Comparison of ENCODE assay signal across 8 mouse cellular contexts in genomic region chr5:37245651-37246050, GRCm38 (mm10). TPM values are rescaled to one million over a fixed set of nuclear protein-coding genes. Genes with fewer than 3 reads are reported as not detected.
DNase-seq lines count a peak whose midpoint lies in the region; ATAC-seq and TF ChIP-seq lines count a peak whose summit lies in the region.

No protein-coding gene starts in this region.

- H3K36me3 ChIP-seq in forebrain, embryonic 13.5 days (ENCODE audit: poor library complexity, severe bottlenecking) = no peaks in the 10 kb centered on the region
- 0 out of 2 replicates have a peak, but pooled peaks cover 2% of the 10 kb centered on the region for H3K36me3 ChIP-seq in hindbrain, embryonic 13.5 days
- no peaks in the 10 kb centered on the region for H3K36me3 ChIP-seq in limb, embryonic 11.5 days (ENCODE audit: control insufficient read depth, insufficient read depth, low read length)
- no peaks in the 10 kb centered on the region for H3K36me3 ChIP-seq in neural tube, embryonic 14.5 days (ENCODE audit: control insufficient read depth, insufficient read depth, low read length)

- peaks cover 80% of the 10 kb centered on the region for H3K4me1 ChIP-seq in forebrain, embryonic 13.5 days
- peaks cover 71% of the 10 kb centered on the region for H3K4me1 ChIP-seq in hindbrain, embryonic 13.5 days (replicated peaks)
- peaks cover 21% of the 10 kb centered on the region for H3K4me1 ChIP-seq in limb, embryonic 11.5 days (ENCODE audit: control insufficient read depth, insufficient read depth, low read length)
- H3K4me1 ChIP-seq in neural tube, embryonic 14.5 days (ENCODE audit: control insufficient read depth, insufficient read depth, low read length) = peaks cover 37% of the 10 kb centered on the region

- peaks cover 42% of the 10 kb centered on the region for H3K27me3 ChIP-seq in forebrain, embryonic 13.5 days
- peaks cover 17% of the 10 kb centered on the region for H3K27me3 ChIP-seq in hindbrain, embryonic 13.5 days
- H3K27me3 ChIP-seq in limb, embryonic 11.5 days (ENCODE audit: control insufficient read depth, insufficient read depth, low read length) = peaks cover 28% of the 10 kb centered on the region
- H3K27me3 ChIP-seq in neural tube, embryonic 14.5 days (ENCODE audit: control insufficient read depth, insufficient read depth, low read length) = peaks cover 6% of the 10 kb centered on the region; the same call in 1 of the 2 replicates

- H3K27ac ChIP-seq in forebrain, embryonic 13.5 days = peak overlapping the region; percentile 97
- peak overlapping the region; percentile 99 for H3K27ac ChIP-seq in hindbrain, embryonic 13.5 days
- no peak overlapping the region; the same call in 1 of the 2 replicates for H3K27ac ChIP-seq in limb, embryonic 11.5 days (replicated peaks; ENCODE audit: low read depth, low read length)
- peak overlapping the region; percentile 92 for H3K27ac ChIP-seq in neural tube, embryonic 14.5 days (ENCODE audit: low read depth, low read length)

- intact Hi-C loops in gastrocnemius, postnatal 14 days (cut with DNase I; ENCODE audit: low total_unique reads) = no loop called here

- peak overlapping the region; percentile 88 for H3K9ac ChIP-seq in forebrain, embryonic 13.5 days
- H3K9ac ChIP-seq in hindbrain, embryonic 13.5 days = peak overlapping the region; percentile 95
- peak overlapping the region; percentile 54 for H3K9ac ChIP-seq in limb, embryonic 11.5 days (ENCODE audit: low read length)
- peak overlapping the region; percentile 71 for H3K9ac ChIP-seq in neural tube, embryonic 14.5 days (replicated peaks; ENCODE audit: low read depth, low read length)

- peak overlapping the region; percentile 82 for H3K4me2 ChIP-seq in forebrain, embryonic 13.5 days
- peak overlapping the region; percentile 82 for H3K4me2 ChIP-seq in hindbrain, embryonic 13.5 days
- H3K4me2 ChIP-seq in limb, embryonic 11.5 days (ENCODE audit: low read depth, severe bottlenecking) = peak overlapping the region; percentile 95
- H3K4me2 ChIP-seq in neural tube, embryonic 14.5 days (ENCODE audit: low read depth, low read length) = peak overlapping the region; percentile 94

- peak overlapping the region; percentile 78 for H3K4me3 ChIP-seq in forebrain, embryonic 13.5 days
- peak overlapping the region; percentile 79 for H3K4me3 ChIP-seq in hindbrain, embryonic 13.5 days
- peak overlapping the region; percentile 65 for H3K4me3 ChIP-seq in limb, embryonic 11.5 days (ENCODE audit: low read depth, low read length)
- peak overlapping the region; percentile 81 for H3K4me3 ChIP-seq in neural tube, embryonic 14.5 days (ENCODE audit: low read depth, low read length)

- whole genome bisulfite sequencing in forebrain, embryonic 13.5 days = 0% methylated on average over 28 of the region's 42 CpGs
- WGBS in hindbrain, embryonic 13.5 days = under 1% methylated on average over 30 of the region's 42 CpGs
- under 1% methylated on average over 31 of the region's 42 CpGs for WGBS in limb, embryonic 11.5 days
- under 1% methylated on average over 37 of the region's 42 CpGs for WGBS in neural tube, embryonic 14.5 days

- H3K9me3 ChIP-seq in forebrain, embryonic 13.5 days (replicated peaks) = no peaks in the 10 kb centered on the region
- no peaks in the 10 kb centered on the region for H3K9me3 ChIP-seq in hindbrain, embryonic 13.5 days
- no peaks in the 10 kb centered on the region for H3K9me3 ChIP-seq in limb, embryonic 11.5 days (ENCODE audit: control insufficient read depth, low read length)
- no peaks in the 10 kb centered on the region for H3K9me3 ChIP-seq in neural tube, embryonic 14.5 days (ENCODE audit: control insufficient read depth, low read length)

- DNase-seq in gastrocnemius, postnatal 14 days = peak; percentile 6
- DNase-seq in gastrocnemius, postnatal 25 days = no peak
- peak; percentile 96 for DNase-seq in brain, embryonic 14.5 days (ENCODE audit: low read depth)
- peak; percentile 73 for DNase-seq in limb, embryonic 11.5 days (ENCODE audit: low spot score)

- TF ChIP-seq POLR2A in brain, embryonic 14.5 days (IDR thresholded peaks at IDR 0.05; ENCODE audit: borderline replicate concordance, extremely low read depth, insufficient read depth, insufficient read length, poor library complexity, severe bottlenecking) = peak; percentile 96

- TF ChIP-seq CTCF in brain, embryonic 14.5 days (IDR thresholded peaks at IDR 0.05; ENCODE audit: borderline replicate concordance, extremely low read depth, insufficient read depth, insufficient read length) = peak; percentile 42; the same call in 1 of the 2 replicates

- peak; percentile 69 for ATAC-seq in forebrain, embryonic 13.5 days
- ATAC-seq in hindbrain, embryonic 13.5 days (ENCODE audit: low FRiP score) = peak; percentile 49
- no peak for ATAC-seq in limb, embryonic 11.5 days (ENCODE audit: insufficient number of reproducible peaks, low FRiP score, low TSS enrichment, low read depth)
- peak; percentile 45 for ATAC-seq in neural tube, embryonic 14.5 days (ENCODE audit: low read depth)
- ATAC-seq in erythroblast, adult 5-6 weeks (replicated peaks; ENCODE audit: low FRiP score, poor library complexity, severe bottlenecking) = no peak

RNA-seq across cellular contexts. Expression of gene Crmp1, which starts 3.9 kb away (rescaled TPM):
- total RNA-seq in gastrocnemius, postnatal 14 days (2021) = 1 to 10 TPM in 1 of 2 experiments, under 1 TPM in 1; 0.58 to 1.0 TPM
- total RNA-seq in gastrocnemius, postnatal 25 days (2021) = under 1 TPM in 1 of 2 experiments, not detected in 1; 0.19 TPM
- 866 and 1,134 TPM in 2 replicates for polyA plus RNA-seq in brain, embryonic 14.5 days (2012; rRNA removed)
- polyA plus RNA-seq in forebrain, embryonic 13.5 days (2015; fragmentation: Nextera tagmentation; extraction: Ambion mirVana) = 474 and 511 TPM in 2 replicates
- polyA plus RNA-seq in hindbrain, embryonic 13.5 days (2015; fragmentation: Nextera tagmentation; extraction: Ambion mirVana) = 750 and 790 TPM in 2 replicates
- 36.6 and 37.1 TPM in 2 replicates for polyA plus RNA-seq in limb, embryonic 11.5 days (2014; fragmentation: Nextera tagmentation; extraction: Ambion mirVana)
- polyA plus RNA-seq in neural tube, embryonic 14.5 days (2014; fragmentation: Nextera tagmentation; extraction: Ambion mirVana) = 908 and 937 TPM in 2 replicates
- not detected in 2 replicates for total RNA-seq in erythroblast, adult 5-6 weeks (2015; ENCODE audit: low replicate concordance)
- total RNA-seq in erythroblast, adult 5-6 weeks (2017; ENCODE audit: low replicate concordance) = not detected in 2 replicates

Comparison
In these comparisons a context has a peak if more than half of its experiments do, and no peak if none do; other contexts are left out.
1. ATAC-seq: peak in forebrain, embryonic 13.5 days (single experiment), hindbrain, embryonic 13.5 days (single experiment) and neural tube, embryonic 14.5 days (single experiment); none in limb, embryonic 11.5 days (single experiment) and erythroblast, adult 5-6 weeks (single experiment).
2. RNA of gene Crmp1, which starts 3.9 kb away (polyA plus RNA-seq): 866 to 1,134 TPM in brain, embryonic 14.5 days, 908 to 937 TPM in neural tube, embryonic 14.5 days, 750 to 790 TPM in hindbrain, embryonic 13.5 days and 474 to 511 TPM in forebrain, embryonic 13.5 days; 36.6 to 37.1 TPM in limb, embryonic 11.5 days; every median in the first group is over 10 times any median in the second.
3. Peak in every context shown above with its lines, with median percentiles within 50 percentile points of each other: H3K4me2 ChIP-seq, H3K4me3 ChIP-seq and H3K9ac ChIP-seq.